Mouse (Mus musculus) macrophage (primary cell): ENCODE measurements around the gene Adamts20. TPM values are rescaled to one million over a fixed set of nuclear protein-coding genes. Genes with fewer than 3 reads are reported as not detected.

Source experiments
- H3K27ac ChIP-seq: fragments of 350-480 bp; formaldehyde crosslinking; 2 replicates; pipeline ENCODE4 v1.9.0; 2021
- H3K36me3 ChIP-seq: fragments of 350-480 bp; formaldehyde crosslinking; 2 replicates; pipeline ENCODE4 v1.9.0; 2021; ENCODE audit errors: inconsistent target
- H3K4me3 ChIP-seq: fragments of 350-480 bp; formaldehyde crosslinking; 2 replicates; pipeline ENCODE4 v1.9.0; 2021; ENCODE audit errors: inconsistent target
- H3K79me2 ChIP-seq: fragments of 350-480 bp; formaldehyde crosslinking; 2 replicates; pipeline ENCODE4 v1.9.0; 2021; ENCODE audit errors: inconsistent target
- WGBS: methylation state at CpG from one replicate; pipeline ENCODE4 v1.1.7; 2026; ENCODE audit warnings: inconsistent platforms; ENCODE audit not compliant: missing documents; 5-methylcytosine and 5-hydroxymethylcytosine counted together
- polyA plus RNA-seq: library from polyadenylated mRNA; stranded (reverse); fragments of 250-400 nt; gene quantifications from 3 replicates; pipeline ENCODE4 v1.2.4, GENCODE M21; 2018; ENCODE audit warnings: inconsistent platforms

The Adamts20 gene
- polyA plus RNA-seq, 1 experiment from 2014 or later = not detected

DNA sequence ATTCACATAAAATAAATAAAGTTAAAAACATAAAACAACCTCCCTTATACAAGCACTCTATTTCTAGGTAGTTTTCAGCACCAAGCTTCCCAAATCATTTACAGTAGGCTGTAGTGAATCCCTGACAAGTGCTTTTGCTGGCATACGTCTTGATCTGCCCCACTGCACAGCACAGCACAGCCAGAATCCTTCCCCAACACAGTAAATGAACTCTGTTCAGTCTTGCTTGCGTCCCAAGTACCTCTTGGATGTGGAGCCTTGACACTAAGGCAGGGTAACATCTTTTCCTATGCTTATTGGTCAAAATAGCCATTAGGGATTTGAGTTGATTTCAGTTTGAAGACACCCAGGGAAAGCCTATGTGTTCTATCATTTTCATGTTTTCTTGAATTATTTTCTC lies 228.5 kb downstream of the Adamts20 start:
- H3K36me3 ChIP-seq = no peaks in the 10 kb centered on the region
- H3K4me3 ChIP-seq = no peak overlapping the region
- H3K27ac ChIP-seq = no peak overlapping the region
- 80% methylated on average over 2 of the region's 2 CpGs for WGBS
- H3K79me2 ChIP-seq = no peaks in the 10 kb centered on the region

DNA sequence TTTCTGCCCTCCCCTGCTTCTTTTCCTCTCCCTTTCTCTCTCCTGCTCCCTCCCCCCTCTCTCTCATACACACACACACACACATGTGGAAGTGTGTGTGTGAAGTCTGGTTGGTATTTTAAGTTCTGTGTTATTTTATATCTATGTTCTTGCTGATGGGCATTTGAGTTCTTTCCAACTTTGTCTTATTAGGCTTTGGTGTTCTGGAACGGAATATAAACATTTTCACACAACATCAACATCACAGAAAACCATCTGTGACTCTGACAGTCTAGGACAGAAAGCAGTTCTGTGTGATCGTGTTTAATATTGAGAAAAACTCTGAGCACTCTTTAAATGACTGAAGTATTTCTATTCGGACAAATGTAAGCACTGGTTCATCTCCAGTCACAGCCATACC lies 229.1 kb downstream of the Adamts20 start:
- Histone ChIP-seq H3K27ac (no peak overlapping the region), H3K79me2 (no peaks in the 10 kb centered on the region), H3K36me3 (no peaks in the 10 kb centered on the region), H3K4me3 (no peak overlapping the region)
- 97% methylated on average over 3 of the region's 3 CpGs for WGBS

DNA sequence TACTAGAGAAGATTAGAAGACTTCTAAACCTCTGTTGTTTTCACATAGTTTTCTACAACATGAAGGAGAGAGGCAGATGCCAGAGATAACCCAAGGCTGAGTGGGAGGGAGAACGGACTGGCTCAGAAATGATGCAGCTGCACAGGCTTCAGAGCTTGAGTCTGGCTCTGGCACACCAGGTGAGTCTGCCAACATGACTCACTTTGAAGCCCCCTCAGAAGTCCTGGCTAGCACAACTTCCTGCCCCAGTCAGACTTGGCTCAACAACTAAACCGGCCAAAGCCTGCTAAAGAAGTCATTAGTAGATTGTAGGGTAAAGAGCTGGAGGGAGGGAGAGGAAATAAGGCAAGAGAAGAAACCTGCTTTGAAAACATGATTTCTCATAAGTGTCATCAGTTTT lies 230.0 kb downstream of the Adamts20 start:
- no peak overlapping the region for H3K27ac ChIP-seq

DNA sequence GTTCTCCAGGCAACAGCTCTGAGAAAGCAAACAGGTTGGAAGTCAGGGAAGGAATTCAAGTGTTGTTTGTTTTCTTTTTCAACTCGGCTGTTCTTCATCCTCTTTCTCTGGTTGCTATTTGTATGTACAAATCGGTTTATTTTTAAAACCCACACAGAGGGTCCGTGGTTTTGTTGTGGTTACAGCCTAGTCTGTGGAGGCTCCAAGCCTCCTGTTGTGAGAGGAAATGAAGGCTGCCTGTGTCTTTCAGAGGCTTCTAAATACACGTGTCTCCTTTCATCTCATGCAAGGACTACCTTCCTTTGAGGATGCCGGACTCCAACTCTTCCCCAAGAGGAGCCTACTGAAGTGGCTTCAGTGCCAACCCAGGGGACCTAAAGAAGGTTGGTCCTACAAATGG lies 234.0 kb downstream of the Adamts20 start:
- no peak overlapping the region for H3K4me3 ChIP-seq
- H3K27ac ChIP-seq = no peak overlapping the region
- 2% methylated on average over 5 of the region's 5 CpGs for WGBS
- no peaks in the 10 kb centered on the region for H3K36me3 ChIP-seq
- no peaks in the 10 kb centered on the region for H3K79me2 ChIP-seq

More for the DNA sequence above, 230.0 kb downstream of the Adamts20 start:
- 76% methylated on average over 2 of the region's 2 CpGs for WGBS
- Histone ChIP-seq H3K36me3 (no peaks in the 10 kb centered on the region), H3K79me2 (no peaks in the 10 kb centered on the region), H3K4me3 (no peak overlapping the region)

DNA sequence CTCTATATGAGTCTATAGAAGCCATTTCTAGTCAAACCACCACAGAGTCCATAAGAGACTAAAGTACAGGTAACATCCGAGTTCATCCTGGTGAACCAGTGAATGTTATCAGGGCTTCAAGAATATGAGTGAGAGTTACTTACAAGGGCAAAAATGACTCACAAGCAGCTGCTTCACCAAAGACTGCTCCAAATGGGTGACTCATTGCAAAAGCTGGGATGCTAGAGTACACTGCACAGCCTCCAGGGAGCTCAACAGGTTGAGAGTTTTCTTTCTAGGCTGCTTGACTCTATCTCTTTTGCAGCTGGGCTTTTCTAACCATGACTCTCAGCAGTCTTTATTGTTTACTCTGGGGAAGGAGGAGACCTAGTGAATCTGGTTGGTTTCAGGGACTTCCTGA lies 237.8 kb downstream of the Adamts20 start:
- Histone ChIP-seq H3K4me3 (no peak overlapping the region), H3K79me2 (no peaks in the 10 kb centered on the region), H3K36me3 (no peaks in the 10 kb centered on the region), H3K27ac (no peak overlapping the region)
- WGBS = 90% methylated on average over 1 of the region's 1 CpGs

GRCm38 (mm10) chr15:94223101-94223500 lies 242.1 kb downstream of the Adamts20 start:
- H3K79me2 ChIP-seq = no peaks in the 10 kb centered on the region
- WGBS = 32% methylated on average over 8 of the region's 8 CpGs
- no peak overlapping the region for H3K4me3 ChIP-seq
- no peaks in the 10 kb centered on the region for H3K36me3 ChIP-seq
- no peak overlapping the region for H3K27ac ChIP-seq

DNA sequence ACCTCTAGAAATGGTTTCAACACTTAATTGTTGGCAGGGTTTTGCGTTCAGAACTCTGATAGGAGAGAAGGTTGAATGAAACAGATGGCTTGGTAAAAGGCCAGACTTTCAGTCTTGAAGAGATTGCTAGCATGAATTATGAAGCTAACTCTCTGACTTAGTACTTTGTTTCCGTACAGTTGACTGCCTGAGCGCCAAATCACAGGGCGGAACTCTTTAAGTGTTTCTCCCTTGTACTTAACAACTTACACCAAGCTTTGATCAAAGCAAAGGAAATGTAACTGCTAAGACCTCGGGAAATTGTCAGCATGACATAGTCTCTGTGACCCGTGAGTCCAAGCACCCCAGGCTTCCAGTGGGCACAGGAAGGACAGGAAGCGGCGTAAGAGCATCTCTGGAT lies 244.5 kb downstream of the Adamts20 start:
- WGBS = 85% methylated on average over 8 of the region's 8 CpGs
- H3K4me3 ChIP-seq = no peak overlapping the region
- H3K27ac ChIP-seq = no peak overlapping the region
- no peaks in the 10 kb centered on the region for H3K36me3 ChIP-seq
- H3K79me2 ChIP-seq = no peaks in the 10 kb centered on the region

Other genes starting within 250 kb of the Adamts20 start
- gene Pus7l, start 78.1 kb upstream of the Adamts20 start, polyA plus RNA-seq = 2.7 to 4.6 TPM (median 3.0 TPM) in 3 replicates
- gene Irak4, start 78.2 kb upstream of the Adamts20 start, polyA plus RNA-seq = 25.8 to 43.3 TPM (median 32.9 TPM) in 3 replicates
- gene Twf1, start 124.5 kb upstream of the Adamts20 start, polyA plus RNA-seq = 87.3 to 136 TPM (median 113 TPM) in 3 replicates
- gene Tmem117, start 163.8 kb upstream of the Adamts20 start, polyA plus RNA-seq = 0.11 TPM in 1 of 3 replicates, not detected in the others